Mouse (Mus musculus) limb, embryonic 15.5 days (tissue): ENCODE measurements around the gene Bysl. TPM values are rescaled to one million over a fixed set of nuclear protein-coding genes. Genes with fewer than 3 reads are reported as not detected.
A peak's percentile ranks its signal among the peaks of the same experiment; 100 is the strongest.
"Not testable (repeated sequence)": the region's sequence is repeated elsewhere in the genome, so short reads cannot be mapped to it uniquely, and the experiment has no call there.

Experiments used
- ATAC-seq: fragments of 200-750 bp; cut with Nextera tagmentation; 2 replicates; pipeline ENCODE4 v1.8.0; 2017; ENCODE audit warnings: low read depth, moderate TSS enrichment; ENCODE audit not compliant: insufficient number of reproducible peaks, low FRiP score, low TSS enrichment
- H3K27ac ChIP-seq: fragments of 300-500 bp; sonication (generic); 2 replicates; pipeline ENCODE4 v1.5.1; 2015; ENCODE audit warnings: moderate library complexity, mild to moderate bottlenecking, inconsistent platforms
- H3K27me3 ChIP-seq: fragments of 300-500 bp; sonication (generic); 2 replicates; pipeline ENCODE4 v1.6.1; 2015; ENCODE audit warnings: inconsistent platforms
- H3K36me3 ChIP-seq: fragments of 300-500 bp; sonication (generic); 2 replicates; pipeline ENCODE4 v1.6.1; 2015; ENCODE audit warnings: inconsistent platforms
- H3K4me1 ChIP-seq: fragments of 300-500 bp; sonication (generic); 2 replicates; pipeline ENCODE4 v1.6.1; 2015; ENCODE audit warnings: inconsistent platforms
- H3K4me2 ChIP-seq: fragments of 300-500 bp; sonication (generic); 2 replicates; pipeline ENCODE4 v1.6.1; 2015; ENCODE audit warnings: mild to moderate bottlenecking, inconsistent platforms
- H3K4me3 ChIP-seq: fragments of 300-500 bp; sonication (generic); 2 replicates; pipeline ENCODE4 v1.5.1; 2015; ENCODE audit warnings: mild to moderate bottlenecking, inconsistent platforms
- H3K9ac ChIP-seq: fragments of 300-500 bp; sonication (generic); 2 replicates; pipeline ENCODE4 v1.6.1; 2015; ENCODE audit warnings: inconsistent platforms
- H3K9me3 ChIP-seq: fragments of 300-500 bp; sonication (generic); 2 replicates; pipeline ENCODE4 v1.6.1; 2016; ENCODE audit warnings: inconsistent platforms
- WGBS: fragments of 180-500 bp; shearing (Covaris S2); methylation state at CpG from one replicate; pipeline ENCODE4 v1.1.7; 2015; 5-methylcytosine and 5-hydroxymethylcytosine counted together
- polyA plus RNA-seq: library from polyadenylated mRNA; unstranded; fragments of >200 nt; fragmentation: Nextera tagmentation; extraction: Ambion mirVana; gene quantifications from 2 replicates; pipeline ENCODE4 v1.2.1, GENCODE M21; 2015

Gene Bysl
- polyA plus RNA-seq, 1 experiment from 2014 or later = 24.1 TPM

GRCm38 (mm10) chr17:47630678-47631065 is 19.4 kb upstream of the Bysl start, which contains the start of gene Usp49:
Gene Usp49 (plus strand): TSS chr17:47630690.
- peak within 1 kb of the TSS; percentile 95 for H3K27ac ChIP-seq
- H3K4me3 ChIP-seq = peak within 1 kb of the TSS; percentile 79
- H3K4me1 ChIP-seq = peaks cover 22% of the 10 kb centered on the region
- peak within 1 kb of the TSS; percentile 58 for H3K9ac ChIP-seq
- 0% methylated on average over 3 of the region's 3 CpGs for WGBS
- no peaks in the 10 kb centered on the region for H3K27me3 ChIP-seq
- H3K36me3 ChIP-seq = peaks cover 14% of the 10 kb centered on the region; the same call in 1 of the 2 replicates
- no peaks in the 10 kb centered on the region for H3K9me3 ChIP-seq
- peak within 1 kb of the TSS; percentile 96 for H3K4me2 ChIP-seq
- no peak for ATAC-seq

- Histone ChIP-seq H3K27me3 (no peaks in the 10 kb centered on the region), H3K27ac (peak overlapping the region; percentile 95), H3K4me2 (peak overlapping the region; percentile 96), H3K9ac (peak overlapping the region; percentile 58), H3K4me3 (peak overlapping the region; percentile 79), H3K4me1 (peaks cover 22% of the 10 kb centered on the region), H3K9me3 (no peaks in the 10 kb centered on the region), H3K36me3 (peaks cover 14% of the 10 kb centered on the region)
- WGBS = 1% methylated on average over 60 of the region's 61 CpGs
- ATAC-seq = no peak; the same call in 1 of the 2 replicates
These were observed 18.7 kb upstream of the Bysl start for GRCm38 (mm10) chr17:47629717-47630677.

GRCm38 (mm10) chr17:47628851-47629676 is 17.8 kb upstream of the Bysl start:
- peak overlapping the region; percentile 96 for H3K4me2 ChIP-seq
- peaks cover 22% of the 10 kb centered on the region for H3K4me1 ChIP-seq
- no peaks in the 10 kb centered on the region for H3K27me3 ChIP-seq
- H3K4me3 ChIP-seq = peak overlapping the region; percentile 79
- H3K9me3 ChIP-seq = no peaks in the 10 kb centered on the region
- H3K9ac ChIP-seq = peak overlapping the region; percentile 58
- peaks cover 18% of the 10 kb centered on the region for H3K36me3 ChIP-seq
- WGBS = under 1% methylated on average over 62 of the region's 63 CpGs
- peak overlapping the region; percentile 95 for H3K27ac ChIP-seq
- ATAC-seq = peak; percentile 96

DNA sequence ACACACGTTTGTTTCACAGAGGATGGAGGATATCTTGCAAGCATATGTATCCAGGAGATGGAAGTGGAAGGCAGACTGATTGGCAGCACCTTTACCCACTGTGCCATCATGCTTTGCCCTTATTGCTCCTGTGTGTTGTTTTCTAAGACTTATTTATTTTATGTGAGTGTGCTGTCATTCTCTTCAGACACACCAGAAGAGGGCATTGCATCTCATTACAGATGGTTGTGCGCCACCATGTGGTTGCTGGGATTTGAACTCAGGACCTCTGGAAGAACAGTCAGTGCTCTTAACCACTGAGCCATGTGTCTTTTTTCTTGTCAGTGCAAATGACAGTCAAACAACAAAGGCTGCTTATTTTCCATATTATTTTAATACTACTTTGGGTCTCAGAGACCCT is 16.5 kb upstream of the Bysl start:
- 80% methylated on average over 2 of the region's 2 CpGs for WGBS
- Histone ChIP-seq H3K9me3 (no peaks in the 10 kb centered on the region), H3K4me2 (no peak overlapping the region), H3K27ac (no peak overlapping the region), H3K4me3 (no peak overlapping the region), H3K9ac (no peak overlapping the region), H3K36me3 (peaks cover 31% of the 10 kb centered on the region), H3K4me1 (peaks cover 22% of the 10 kb centered on the region), H3K27me3 (no peaks in the 10 kb centered on the region)
- no peak for ATAC-seq

- Histone ChIP-seq H3K9ac (no peak overlapping the region), H3K36me3 (peaks cover 48% of the 10 kb centered on the region), H3K4me3 (no peak overlapping the region), H3K4me1 (peaks cover 18% of the 10 kb centered on the region), H3K27ac (no peak overlapping the region), H3K4me2 (no peak overlapping the region), H3K9me3 (no peaks in the 10 kb centered on the region), H3K27me3 (no peaks in the 10 kb centered on the region)
- ATAC-seq = no peak
- 82% methylated on average over 5 of the region's 5 CpGs for WGBS
These were observed 14.7 kb upstream of the Bysl start for GRCm38 (mm10) chr17:47626031-47626430.

DNA sequence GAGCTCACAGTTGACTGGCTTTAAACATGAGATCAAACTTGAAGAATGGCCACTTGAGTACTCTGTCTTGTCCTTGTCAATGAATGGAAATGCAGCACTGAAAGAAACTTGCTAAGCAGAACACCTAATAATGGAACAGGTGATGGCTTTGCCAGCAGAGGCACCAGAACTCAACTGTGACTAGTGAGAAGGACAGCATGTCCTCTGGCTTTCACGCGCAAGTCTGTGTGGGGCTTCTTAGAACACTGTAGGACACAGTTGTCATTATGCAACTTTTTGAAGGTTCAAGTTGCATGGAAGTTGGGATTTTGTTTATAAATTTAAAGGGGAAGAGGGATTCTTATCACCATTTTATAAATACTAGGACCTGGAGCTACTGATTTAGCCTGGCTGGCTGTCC is 13.8 kb upstream of the Bysl start:
- no peak for ATAC-seq
- 100% methylated on average over 2 of the region's 2 CpGs for WGBS
- no peaks in the 10 kb centered on the region for H3K9me3 ChIP-seq
- no peak overlapping the region for H3K27ac ChIP-seq
- no peak overlapping the region for H3K4me3 ChIP-seq
- no peak overlapping the region for H3K9ac ChIP-seq
- H3K27me3 ChIP-seq = no peaks in the 10 kb centered on the region
- H3K4me2 ChIP-seq = no peak overlapping the region
- peaks cover 53% of the 10 kb centered on the region for H3K36me3 ChIP-seq
- H3K4me1 ChIP-seq = peaks cover 9% of the 10 kb centered on the region

- H3K9ac ChIP-seq, H3K9me3 ChIP-seq, H3K4me2 ChIP-seq, H3K4me1 ChIP-seq, H3K27me3 ChIP-seq, ATAC-seq, H3K27ac ChIP-seq, H3K4me3 ChIP-seq: not testable (repeated sequence)
- peaks cover 58% of the 10 kb centered on the region for H3K36me3 ChIP-seq
- WGBS = 93% methylated on average over 5 of the region's 5 CpGs
These were observed 13.3 kb upstream of the Bysl start for GRCm38 (mm10) chr17:47624572-47624971.

DNA sequence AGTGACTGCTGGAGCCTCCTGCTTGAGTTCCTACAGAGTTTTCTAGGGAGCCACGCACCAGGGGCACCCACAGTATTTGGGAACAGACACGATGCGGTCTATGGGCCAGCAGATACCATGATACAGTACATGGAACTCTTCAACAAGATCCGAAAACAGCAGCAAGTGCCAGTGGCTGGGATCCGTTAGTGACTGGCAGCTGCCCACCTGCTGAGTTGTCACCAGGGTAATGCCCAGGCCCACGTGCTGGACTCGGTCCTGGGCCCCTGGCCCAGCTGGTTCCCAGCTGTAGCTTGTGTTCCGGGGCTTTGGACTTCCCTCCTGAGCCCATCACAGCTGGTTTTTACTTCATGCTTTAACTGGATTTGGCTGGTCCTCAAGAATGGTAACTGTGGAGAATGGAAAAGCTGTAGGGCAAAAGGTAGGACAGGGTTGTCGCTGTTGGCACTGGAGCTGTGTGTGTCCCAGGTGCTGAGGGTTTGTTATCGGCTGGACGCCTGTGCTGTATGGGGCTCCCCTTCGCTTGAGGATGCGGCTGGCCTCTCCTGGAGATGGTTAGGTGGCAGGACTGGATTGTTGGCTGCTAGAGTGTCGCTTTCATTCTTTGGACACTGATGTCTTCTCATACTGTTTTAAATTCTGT is 11.7 kb upstream of the Bysl start:
- ATAC-seq = peak; percentile 61; the same call in 1 of the 2 replicates
- Histone ChIP-seq H3K9ac (no peak overlapping the region), H3K27me3 (no peaks in the 10 kb centered on the region), H3K4me1 (peaks cover under 1% of the 10 kb centered on the region; the same call in 1 of the 2 replicates), H3K36me3 (peaks cover 67% of the 10 kb centered on the region), H3K27ac (no peak overlapping the region), H3K4me2 (no peak overlapping the region), H3K4me3 (no peak overlapping the region), H3K9me3 (no peaks in the 10 kb centered on the region)
- 85% methylated on average over 14 of the region's 14 CpGs for WGBS

GRCm38 (mm10) chr17:47618556-47619311 is 7.4 kb upstream of the Bysl start:
- Histone ChIP-seq H3K4me3 (no peak overlapping the region), H3K27ac (no peak overlapping the region), H3K9me3 (no peaks in the 10 kb centered on the region), H3K27me3 (no peaks in the 10 kb centered on the region), H3K4me2 (no peak overlapping the region), H3K9ac (no peak overlapping the region), H3K4me1 (no peaks in the 10 kb centered on the region), H3K36me3 (peaks cover 82% of the 10 kb centered on the region)
- no peak for ATAC-seq
- 92% methylated on average over 13 of the region's 13 CpGs for WGBS

DNA sequence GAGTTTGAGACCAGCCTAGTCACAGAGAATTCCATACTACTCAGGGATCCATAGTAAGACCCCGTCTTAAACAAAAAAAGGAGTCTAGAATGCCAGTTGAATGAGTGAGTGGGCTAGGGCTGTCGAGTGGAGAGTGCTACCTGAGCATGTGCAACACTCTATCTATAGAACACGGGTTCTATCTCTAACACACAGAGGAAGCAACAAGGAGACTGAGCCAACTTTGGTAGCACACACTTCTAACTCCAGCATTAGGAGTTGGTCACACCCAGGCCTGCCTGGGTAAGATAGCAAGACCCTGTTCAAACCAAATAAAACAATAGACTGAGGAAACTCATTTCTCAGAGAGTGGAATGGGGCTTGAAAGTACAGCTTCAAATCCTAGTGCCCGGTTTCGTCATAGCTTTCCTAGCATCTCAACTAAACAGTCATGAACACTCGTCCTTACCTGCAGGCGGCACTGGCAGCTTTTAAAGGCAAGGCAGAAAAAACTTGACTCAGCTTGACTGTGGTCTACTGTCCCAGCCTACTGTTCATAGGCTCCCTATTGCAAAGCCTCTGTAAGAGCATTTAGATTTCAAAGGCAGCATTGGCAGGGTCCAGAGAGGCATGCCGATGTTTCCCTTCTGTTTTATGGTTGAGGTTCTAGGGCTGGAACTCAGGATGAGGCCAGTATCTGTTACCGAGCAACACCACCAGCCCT is 6.5 kb upstream of the Bysl start:
- 94% methylated on average over 9 of the region's 9 CpGs for WGBS
- peaks cover 77% of the 10 kb centered on the region for H3K36me3 ChIP-seq
- no peak for ATAC-seq
- H3K4me1 ChIP-seq = peaks cover 3% of the 10 kb centered on the region
- no peak overlapping the region for H3K4me2 ChIP-seq
- H3K9me3 ChIP-seq = no peaks in the 10 kb centered on the region
- H3K27ac ChIP-seq = no peak overlapping the region
- H3K27me3 ChIP-seq = no peaks in the 10 kb centered on the region
- no peak overlapping the region for H3K9ac ChIP-seq
- H3K4me3 ChIP-seq = no peak overlapping the region
